Mouse (Mus musculus): ENCODE results near the gene Cdc42bpb. TPM values are rescaled to one million over a fixed set of nuclear protein-coding genes. Genes with fewer than 3 reads are reported as not detected.

Gene Cdc42bpb
- polyA plus RNA-seq, 1 experiment from 2014 or later = 34.7 TPM

DNA sequence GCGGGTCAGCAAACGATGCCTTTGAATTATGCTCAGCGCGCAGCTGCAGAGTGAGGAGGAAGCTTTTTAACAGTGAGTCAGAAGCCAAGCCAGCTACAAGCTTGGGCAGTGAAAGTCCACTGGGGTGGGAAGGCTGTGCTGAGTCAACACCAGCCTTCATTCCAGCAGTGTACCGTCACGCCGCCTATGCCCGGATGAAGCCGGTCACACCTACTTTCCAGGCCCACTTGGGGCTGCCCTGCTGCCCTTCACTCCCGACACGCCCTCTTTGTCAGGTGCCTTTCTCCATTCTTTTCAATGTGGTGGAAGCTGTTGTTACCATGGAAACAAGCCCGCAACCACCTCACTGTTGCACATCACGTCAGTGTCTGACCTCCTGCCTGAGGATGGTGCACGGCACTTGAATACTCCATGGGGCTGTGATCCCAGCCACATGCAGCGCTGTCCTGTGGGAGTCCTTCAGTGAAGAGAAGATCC lies 24.0 kb downstream of the Cdc42bpb start:
- Histone ChIP-seq H3K4me3 (no peak overlapping the region), H3K4me1 (replicated peaks) (peaks cover 40% of the 10 kb centered on the region), H3K27me3 (ENCODE audit: insufficient read depth, poor library complexity, severe bottlenecking) (no peaks in the 10 kb centered on the region), H3K27ac (no peak overlapping the region), H3K9me3 (no peaks in the 10 kb centered on the region), H3K36me3 (peaks cover 16% of the 10 kb centered on the region)
- DNase-seq (ENCODE audit: low spot score) = peak; percentile 21
- WGBS = 64% methylated on average over 15 of the region's 15 CpGs

DNA sequence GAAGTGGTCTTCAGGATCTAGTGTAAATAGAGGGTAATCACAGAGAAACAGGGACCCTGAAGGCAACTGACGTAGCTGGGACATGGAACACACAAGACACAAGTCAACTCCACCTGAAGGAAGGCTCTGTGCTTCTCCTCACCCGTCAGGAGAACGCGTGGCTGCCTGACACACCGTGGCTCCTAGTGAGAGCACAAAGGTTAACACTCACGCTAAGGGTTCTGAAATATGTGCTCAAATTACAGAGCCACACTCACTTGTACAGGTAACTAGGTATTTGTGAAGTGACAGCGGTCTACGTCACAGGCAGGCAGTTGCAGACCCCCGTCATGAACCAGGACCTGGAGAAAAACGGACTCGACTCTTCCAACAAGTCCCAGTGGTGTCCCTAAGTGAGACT lies 24.5 kb downstream of the Cdc42bpb start:
- Histone ChIP-seq H3K4me1 (replicated peaks) (peaks cover 36% of the 10 kb centered on the region), H3K27ac (no peak overlapping the region), H3K4me3 (no peak overlapping the region), H3K27me3 (ENCODE audit: insufficient read depth, poor library complexity, severe bottlenecking) (no peaks in the 10 kb centered on the region), H3K9me3 (no peaks in the 10 kb centered on the region), H3K36me3 (peaks cover 16% of the 10 kb centered on the region)
- 93% methylated on average over 11 of the region's 11 CpGs for WGBS
- DNase-seq (ENCODE audit: low spot score) = no peak

- no peak for DNase-seq (ENCODE audit: low spot score)
- no peaks in the 10 kb centered on the region for H3K9me3 ChIP-seq
- H3K27ac ChIP-seq = no peak overlapping the region
- 88% methylated on average over 10 of the region's 10 CpGs for WGBS
- H3K36me3 ChIP-seq = peaks cover 16% of the 10 kb centered on the region
- peaks cover 31% of the 10 kb centered on the region for H3K4me1 ChIP-seq (replicated peaks)
- no peaks in the 10 kb centered on the region for H3K27me3 ChIP-seq (ENCODE audit: insufficient read depth, poor library complexity, severe bottlenecking)
- no peak overlapping the region for H3K4me3 ChIP-seq
Observed at GRCm38 (mm10) chr12:111352520-111352919, 25.0 kb downstream of the Cdc42bpb start.

GRCm38 (mm10) chr12:111349540-111350231 lies 27.8 kb downstream of the Cdc42bpb start:
- H3K27me3 ChIP-seq (ENCODE audit: insufficient read depth, poor library complexity, severe bottlenecking) = no peaks in the 10 kb centered on the region

DNA sequence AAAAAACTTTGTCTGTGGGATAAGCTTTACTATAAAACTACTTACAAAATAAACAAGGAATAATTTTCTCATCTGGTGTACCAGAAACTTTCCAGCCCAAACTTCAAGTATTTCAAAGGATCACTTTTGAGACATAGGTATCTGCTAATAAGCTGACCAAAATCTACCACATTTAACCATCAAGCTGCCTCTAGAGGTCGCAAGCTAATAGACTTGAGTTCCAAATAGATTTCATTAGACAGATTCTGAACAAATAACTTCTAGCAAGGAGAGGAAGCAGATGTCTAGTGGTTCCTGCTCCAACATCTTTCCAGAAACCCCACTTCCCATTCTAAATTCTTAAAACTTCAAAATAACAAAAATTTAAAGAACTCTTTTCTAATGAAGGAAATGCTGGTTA lies 33.6 kb downstream of the Cdc42bpb start:
- no peaks in the 10 kb centered on the region for H3K27me3 ChIP-seq (ENCODE audit: insufficient read depth, poor library complexity, severe bottlenecking)
- no peak overlapping the region for H3K27ac ChIP-seq
- DNase-seq (ENCODE audit: low spot score) = no peak
- no peaks in the 10 kb centered on the region for H3K9me3 ChIP-seq
- peaks cover 50% of the 10 kb centered on the region for H3K36me3 ChIP-seq
- H3K4me3 ChIP-seq = no peak overlapping the region
- WGBS = 67% methylated on average over 1 of the region's 1 CpGs
- H3K4me1 ChIP-seq (replicated peaks) = peaks cover 7% of the 10 kb centered on the region

More at GRCm38 (mm10) chr12:111349540-111350231, 27.8 kb downstream of the Cdc42bpb start:
- DNase-seq (ENCODE audit: low spot score) = no peak
- WGBS = 91% methylated on average over 15 of the region's 15 CpGs
- Histone ChIP-seq H3K27ac (no peak overlapping the region), H3K4me3 (no peak overlapping the region), H3K36me3 (peaks cover 21% of the 10 kb centered on the region), H3K4me1 (replicated peaks) (peaks cover 34% of the 10 kb centered on the region), H3K9me3 (no peaks in the 10 kb centered on the region)

GRCm38 (mm10) chr12:111340692-111341091 lies 36.8 kb downstream of the Cdc42bpb start:
- no peaks in the 10 kb centered on the region for H3K27me3 ChIP-seq (ENCODE audit: insufficient read depth, poor library complexity, severe bottlenecking)
- 89% methylated on average over 7 of the region's 7 CpGs for WGBS
- no peak overlapping the region for H3K27ac ChIP-seq
- no peak overlapping the region for H3K4me3 ChIP-seq
- H3K4me1 ChIP-seq (replicated peaks) = no peaks in the 10 kb centered on the region
- no peak for DNase-seq (ENCODE audit: low spot score)
- H3K36me3 ChIP-seq = peaks cover 83% of the 10 kb centered on the region
- no peaks in the 10 kb centered on the region for H3K9me3 ChIP-seq

GRCm38 (mm10) chr12:111337864-111338354 lies 39.6 kb downstream of the Cdc42bpb start:
- no peak for DNase-seq (ENCODE audit: low spot score)
- Histone ChIP-seq H3K9me3 (no peaks in the 10 kb centered on the region), H3K36me3 (peaks cover 97% of the 10 kb centered on the region), H3K4me1 (replicated peaks) (no peaks in the 10 kb centered on the region), H3K27ac (no peak overlapping the region), H3K4me3 (no peak overlapping the region), H3K27me3 (ENCODE audit: insufficient read depth, poor library complexity, severe bottlenecking) (no peaks in the 10 kb centered on the region)
- WGBS = 79% methylated on average over 15 of the region's 15 CpGs

GRCm38 (mm10) chr12:111333020-111333605 lies 44.4 kb downstream of the Cdc42bpb start:
- H3K4me3 ChIP-seq = no peak overlapping the region
- no peaks in the 10 kb centered on the region for H3K9me3 ChIP-seq
- 90% methylated on average over 15 of the region's 15 CpGs for WGBS
- no peaks in the 10 kb centered on the region for H3K4me1 ChIP-seq (replicated peaks)
- no peaks in the 10 kb centered on the region for H3K27me3 ChIP-seq (ENCODE audit: insufficient read depth, poor library complexity, severe bottlenecking)
- no peak for DNase-seq (ENCODE audit: low spot score)
- no peak overlapping the region for H3K27ac ChIP-seq
- peaks cover 91% of the 10 kb centered on the region for H3K36me3 ChIP-seq

DNA sequence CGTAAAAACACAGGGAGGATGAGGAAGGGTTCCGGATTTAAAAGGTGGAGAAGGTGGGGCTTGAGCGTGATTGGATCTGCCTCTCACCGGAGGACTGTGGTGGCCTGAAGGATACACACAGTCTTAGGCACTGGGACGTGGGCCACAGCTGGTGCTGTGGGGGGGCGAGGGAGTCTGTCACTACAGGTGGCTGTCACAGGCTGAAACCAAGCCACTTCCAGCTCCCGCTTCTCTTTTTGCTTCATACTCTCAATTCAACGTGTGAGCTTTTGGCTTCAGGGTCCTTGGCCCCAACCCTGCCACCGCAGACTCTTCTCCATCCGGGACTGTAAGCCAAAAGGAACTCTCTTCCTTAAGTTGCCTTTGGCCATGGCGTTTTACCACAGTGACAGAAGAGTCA lies 45.1 kb downstream of the Cdc42bpb start:
- peaks cover 91% of the 10 kb centered on the region for H3K36me3 ChIP-seq
- WGBS = 89% methylated on average over 11 of the region's 11 CpGs
- no peak overlapping the region for H3K27ac ChIP-seq
- H3K9me3 ChIP-seq = no peaks in the 10 kb centered on the region
- no peak overlapping the region for H3K4me3 ChIP-seq
- H3K4me1 ChIP-seq (replicated peaks) = no peaks in the 10 kb centered on the region
- DNase-seq (ENCODE audit: low spot score) = no peak
- no peaks in the 10 kb centered on the region for H3K27me3 ChIP-seq (ENCODE audit: insufficient read depth, poor library complexity, severe bottlenecking)

- H3K27ac ChIP-seq = no peak overlapping the region
- no peaks in the 10 kb centered on the region for H3K9me3 ChIP-seq
- peaks cover 91% of the 10 kb centered on the region for H3K36me3 ChIP-seq
- H3K4me3 ChIP-seq = no peak overlapping the region
- H3K4me1 ChIP-seq (replicated peaks) = no peaks in the 10 kb centered on the region
- WGBS = 96% methylated on average over 9 of the region's 9 CpGs
- no peaks in the 10 kb centered on the region for H3K27me3 ChIP-seq (ENCODE audit: insufficient read depth, poor library complexity, severe bottlenecking)
- DNase-seq (ENCODE audit: low spot score) = no peak
Observed at GRCm38 (mm10) chr12:111331573-111331972, 45.9 kb downstream of the Cdc42bpb start.

DNA sequence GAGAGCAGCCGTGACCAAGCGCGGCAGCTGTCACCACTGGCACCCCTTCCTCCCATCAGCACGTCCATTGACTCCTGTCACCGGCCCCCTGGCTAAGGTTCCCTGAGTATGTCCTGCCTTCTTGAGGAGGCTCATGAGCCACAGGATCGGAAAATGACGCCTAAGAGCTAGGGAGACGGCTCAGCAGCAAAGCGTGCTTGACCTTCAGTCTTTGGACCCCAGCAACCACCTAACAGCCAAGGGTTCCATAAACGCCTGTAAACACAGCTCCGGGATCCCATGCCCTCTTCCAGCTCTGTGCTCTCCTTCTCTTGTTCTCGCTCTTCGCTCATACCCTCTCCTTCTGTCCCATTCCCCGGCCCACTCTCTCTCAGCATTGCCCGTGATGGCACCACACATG lies 48.2 kb downstream of the Cdc42bpb start:
- DNase-seq (ENCODE audit: low spot score) = no peak
- no peaks in the 10 kb centered on the region for H3K27me3 ChIP-seq (ENCODE audit: insufficient read depth, poor library complexity, severe bottlenecking)
- 0 out of 2 replicates have a peak, but pooled peaks cover 3% of the 10 kb centered on the region for H3K4me1 ChIP-seq (replicated peaks)
- 96% methylated on average over 15 of the region's 15 CpGs for WGBS
- H3K27ac ChIP-seq = no peak overlapping the region
- H3K36me3 ChIP-seq = peaks cover 91% of the 10 kb centered on the region
- no peaks in the 10 kb centered on the region for H3K9me3 ChIP-seq
- no peak overlapping the region for H3K4me3 ChIP-seq

GRCm38 (mm10) chr12:111328360-111328759 lies 49.2 kb downstream of the Cdc42bpb start:
- WGBS = 91% methylated on average over 6 of the region's 6 CpGs
- H3K27me3 ChIP-seq (ENCODE audit: insufficient read depth, poor library complexity, severe bottlenecking) = no peaks in the 10 kb centered on the region
- no peak overlapping the region for H3K27ac ChIP-seq
- no peaks in the 10 kb centered on the region for H3K9me3 ChIP-seq
- no peak overlapping the region for H3K4me3 ChIP-seq
- DNase-seq (ENCODE audit: low spot score) = no peak
- peaks cover 94% of the 10 kb centered on the region for H3K36me3 ChIP-seq
- H3K4me1 ChIP-seq (replicated peaks) = 0 out of 2 replicates have a peak, but pooled peaks cover 3% of the 10 kb centered on the region

GRCm38 (mm10) chr12:111325744-111326424 lies 51.6 kb downstream of the Cdc42bpb start:
- no peak for DNase-seq (ENCODE audit: low spot score)
- Histone ChIP-seq H3K27me3 (ENCODE audit: insufficient read depth, poor library complexity, severe bottlenecking) (no peaks in the 10 kb centered on the region), H3K36me3 (peaks cover 95% of the 10 kb centered on the region), H3K27ac (no peak overlapping the region), H3K4me1 (replicated peaks) (0 out of 2 replicates have a peak, but pooled peaks cover 3% of the 10 kb centered on the region), H3K4me3 (no peak overlapping the region), H3K9me3 (no peaks in the 10 kb centered on the region)
- 94% methylated on average over 18 of the region's 18 CpGs for WGBS
